Mouse (Mus musculus) MEL-GATA-1-ER (cell line): Measurements from ENCODE around the gene Itgb6.

Experiments
- DNase-seq: peaks from one replicate; pipeline ENCODE4 v3.0.0-alpha.2; 2012; ENCODE audit warnings: low read depth; ENCODE audit errors: extremely low read depth

The Itgb6 gene

DNA sequence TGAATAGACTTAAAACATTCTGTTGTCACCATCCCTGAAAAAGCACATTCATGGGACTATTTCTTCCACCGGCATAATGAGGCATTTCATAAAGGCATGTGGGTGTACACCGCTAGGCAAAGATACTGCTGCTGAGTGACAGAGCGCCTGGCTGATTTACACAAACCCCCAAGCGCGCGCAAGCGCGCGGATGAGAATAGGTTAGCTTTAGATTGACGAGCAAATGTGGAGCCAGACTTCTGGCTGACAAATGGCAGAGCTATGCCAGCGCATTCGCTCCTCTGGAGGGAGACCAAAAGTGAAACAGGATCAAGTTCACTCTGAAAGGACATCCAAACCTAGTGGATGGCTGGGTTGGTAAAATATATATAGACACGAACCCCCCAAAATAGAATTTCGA, at the start of gene Itgb6:
Gene Itgb6 (minus strand): TSS at position 130 of the 400 bp plus-strand sequence.
- no peak for DNase-seq

DNA sequence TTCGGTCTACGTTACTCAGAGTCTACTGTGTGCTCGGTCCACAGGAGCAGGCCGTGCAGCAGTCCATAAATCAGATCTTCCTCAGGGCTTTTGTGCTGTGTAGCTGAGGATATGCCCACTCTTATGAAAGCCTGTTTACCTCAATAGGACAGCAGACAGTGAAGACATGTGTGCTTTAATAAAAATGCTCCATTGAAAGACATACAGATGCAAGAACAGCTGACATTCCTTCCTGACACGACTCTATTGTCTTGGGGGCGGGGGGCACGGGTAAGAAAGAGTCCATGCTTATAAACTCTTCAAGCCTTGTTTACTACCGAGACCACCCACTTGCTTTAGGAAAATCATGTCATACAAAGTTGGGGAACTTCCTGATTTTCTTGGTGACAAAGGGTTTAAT, 44.0 kb upstream of the Itgb6 start:
- no peak for DNase-seq

DNA sequence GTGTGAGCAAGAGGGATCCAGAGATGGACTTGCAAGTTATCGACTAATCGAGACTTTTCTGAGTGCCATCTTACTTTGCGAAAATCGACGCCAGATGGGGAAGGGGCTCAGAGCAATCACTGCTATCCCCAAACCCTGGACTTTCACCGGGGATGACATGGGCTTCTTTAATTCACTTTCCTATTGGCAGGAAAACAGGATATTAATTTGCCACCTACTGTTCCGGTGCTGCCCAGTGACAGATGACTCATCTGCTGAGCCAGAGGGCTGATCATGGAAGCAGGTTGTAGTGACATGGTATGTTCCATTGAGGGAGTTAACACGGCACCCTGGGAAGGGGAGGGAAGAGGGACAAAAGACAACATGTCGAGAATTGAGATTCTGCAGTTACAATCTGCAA, 33.8 kb upstream of the Itgb6 start:
- no peak for DNase-seq

DNA sequence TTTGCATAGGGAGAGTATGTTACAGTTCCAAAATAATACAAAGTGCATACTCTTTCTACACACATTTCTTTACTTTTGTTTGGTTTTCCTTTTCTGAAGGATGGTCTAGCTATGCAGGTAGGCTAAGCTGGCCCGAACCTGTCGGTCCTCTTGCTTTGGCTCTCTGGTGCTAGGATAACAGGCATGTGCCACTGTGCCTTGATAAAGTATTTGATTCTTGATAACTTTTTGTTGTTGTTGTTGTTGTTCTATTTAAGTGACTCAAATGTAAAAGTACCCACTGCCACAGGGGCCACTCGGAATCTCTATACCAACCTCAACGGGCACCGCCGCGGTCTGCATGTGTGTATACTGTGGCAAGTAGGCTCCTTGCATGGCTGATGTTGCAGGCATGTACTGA, 32.7 kb upstream of the Itgb6 start:
- DNase-seq, result no peak

DNA sequence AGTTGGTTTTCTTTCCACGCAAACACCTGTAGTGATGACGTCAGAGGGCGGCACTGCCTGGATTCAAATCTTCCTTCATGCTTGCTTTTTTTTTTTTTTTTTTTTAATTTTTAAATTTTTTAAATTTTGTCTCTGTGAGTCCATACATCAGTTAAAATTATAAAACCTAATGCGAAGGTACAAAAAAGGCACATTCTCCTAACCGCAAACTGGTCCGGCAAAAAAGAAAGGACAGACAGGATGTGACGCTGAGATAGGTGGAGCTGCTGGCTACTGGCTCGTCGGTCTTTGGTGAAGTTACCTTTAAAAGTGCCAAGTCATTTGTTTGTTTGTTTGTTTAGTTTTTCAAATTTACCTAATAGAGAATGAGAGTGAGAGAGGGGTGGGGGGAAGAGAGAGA, 28.8 kb upstream of the Itgb6 start:
- no peak for DNase-seq

DNA sequence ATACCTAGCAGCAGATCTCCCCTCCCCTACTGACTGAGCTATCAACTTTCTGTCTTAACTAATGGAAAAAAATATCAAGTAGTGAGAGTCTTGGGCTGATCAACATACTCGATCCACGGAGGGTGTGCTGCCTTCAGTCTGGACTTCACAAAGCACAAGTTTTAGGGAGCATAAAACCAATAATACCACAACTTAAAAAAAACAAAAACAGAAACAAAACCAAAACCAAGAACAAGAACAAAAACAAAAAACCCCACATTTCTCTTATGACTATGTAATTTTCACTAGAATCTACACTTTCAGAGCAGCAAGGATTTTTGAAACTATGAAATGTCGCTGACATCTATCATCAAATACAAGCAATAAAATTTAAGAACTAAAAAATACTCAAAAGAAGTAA, 28.1 kb upstream of the Itgb6 start:
- DNase-seq, result no peak

DNA sequence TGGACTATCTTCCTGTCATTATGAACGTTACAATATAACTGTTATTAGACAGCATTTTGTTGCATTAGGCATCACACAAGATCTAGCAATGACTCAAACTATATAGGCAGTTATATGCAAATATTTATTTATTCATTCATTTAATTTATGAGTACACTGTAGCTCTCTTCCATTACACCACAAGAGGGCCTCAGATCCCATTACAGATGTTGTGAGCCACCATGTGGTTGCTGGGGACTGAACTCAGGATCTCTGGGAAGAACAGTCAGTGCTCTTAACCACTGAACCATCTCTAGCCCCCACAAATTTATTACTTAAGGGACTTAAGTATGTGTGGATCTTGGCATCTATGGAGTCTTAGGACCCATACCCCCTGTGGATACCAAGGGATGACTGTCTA, 26.1 kb upstream of the Itgb6 start:
- DNase-seq, result peak; percentile 1

DNA sequence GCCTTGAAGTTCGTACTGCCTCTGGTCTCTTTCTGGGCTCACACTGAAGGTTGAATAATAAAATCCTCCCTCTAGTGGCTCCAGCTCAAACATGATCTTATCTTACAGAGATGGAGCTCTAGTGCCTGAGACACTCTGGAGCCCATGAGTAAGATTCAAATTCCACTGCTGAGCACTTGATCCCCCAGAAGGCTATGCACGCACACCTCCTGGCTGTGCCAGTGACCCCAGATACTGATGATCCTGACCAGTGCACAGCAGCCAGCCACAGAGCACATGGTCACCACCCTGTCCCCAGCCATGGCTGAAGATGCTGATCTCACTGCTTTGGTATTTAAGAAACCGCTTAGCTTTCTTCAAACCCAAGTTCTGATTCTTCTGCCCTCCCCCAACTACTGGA, 25.1 kb upstream of the Itgb6 start:
- DNase-seq, result no peak

DNA sequence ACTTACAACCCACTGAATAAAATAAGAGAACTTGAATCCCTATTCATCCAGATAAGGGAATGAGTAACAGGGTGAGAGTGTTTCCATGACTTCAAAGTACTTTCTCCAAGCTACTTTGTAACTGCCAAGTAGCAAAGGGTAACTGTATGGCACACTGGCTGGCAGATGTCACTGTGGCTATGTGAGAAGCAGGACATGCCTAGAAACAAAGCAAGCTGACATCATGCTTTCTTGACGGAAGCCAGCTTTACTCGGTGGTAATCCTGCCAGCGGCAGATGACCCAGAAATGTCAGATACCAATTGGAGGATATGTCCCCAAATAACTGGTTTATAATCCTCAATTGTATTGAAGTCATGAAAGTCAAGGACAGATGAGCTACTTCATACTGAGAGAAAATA, 22.2 kb upstream of the Itgb6 start:
- DNase-seq, result no peak

DNA sequence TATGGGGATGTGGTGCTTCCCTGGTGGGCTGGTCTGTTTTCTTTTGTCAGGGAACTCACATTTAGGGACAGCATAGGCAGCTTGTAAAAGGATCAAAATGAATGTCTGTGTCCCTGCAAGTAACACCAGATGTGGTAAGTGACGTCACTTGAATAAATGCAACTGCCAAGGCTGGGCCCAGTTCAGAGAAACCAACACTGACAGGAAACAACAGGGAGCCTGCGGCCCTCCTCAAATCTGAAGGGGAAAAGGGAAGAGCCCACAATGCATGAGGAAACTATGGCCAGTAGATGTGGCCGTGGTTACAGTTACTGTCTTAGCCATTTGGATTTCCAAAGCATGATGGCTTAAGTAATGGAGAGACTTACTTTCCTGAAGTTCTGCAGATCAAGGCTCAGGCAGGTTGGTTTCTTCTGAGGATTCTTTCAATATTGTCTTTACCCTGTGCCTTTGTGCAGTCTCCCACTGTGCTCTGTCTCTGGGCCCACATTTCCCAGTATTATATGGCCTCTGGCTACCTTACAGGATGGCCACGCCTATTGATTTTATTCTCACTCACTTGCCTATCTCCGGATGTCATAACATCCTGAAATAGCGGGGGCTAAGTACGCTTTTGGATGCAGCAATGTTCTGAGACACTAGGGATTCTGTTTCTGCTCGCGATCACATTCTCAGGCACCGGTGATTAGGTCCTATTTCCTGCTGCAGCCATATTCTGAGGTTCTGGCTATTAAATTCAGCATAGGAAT, 17.1 kb upstream of the Itgb6 start:
- no peak for DNase-seq

DNA sequence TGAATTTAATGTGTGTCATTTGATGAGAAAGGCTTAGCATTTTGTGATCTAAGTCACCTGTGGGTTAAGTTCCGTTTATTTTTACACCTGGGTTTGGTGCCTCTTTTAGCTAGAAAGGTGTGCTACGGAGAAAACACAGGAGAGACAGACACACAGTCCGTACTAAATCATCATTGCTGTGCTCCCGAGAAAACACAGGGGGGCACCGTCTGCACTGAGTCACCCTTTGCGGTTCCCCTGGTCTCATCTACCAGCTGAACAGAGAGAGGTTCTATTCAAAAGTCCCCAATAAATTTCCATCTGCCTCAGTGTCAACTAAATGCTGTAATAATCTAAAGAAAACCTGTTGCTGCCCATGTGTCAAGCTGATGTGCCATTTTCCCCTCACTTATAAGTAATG, 8.5 kb upstream of the Itgb6 start:
- DNase-seq, result no peak

DNA sequence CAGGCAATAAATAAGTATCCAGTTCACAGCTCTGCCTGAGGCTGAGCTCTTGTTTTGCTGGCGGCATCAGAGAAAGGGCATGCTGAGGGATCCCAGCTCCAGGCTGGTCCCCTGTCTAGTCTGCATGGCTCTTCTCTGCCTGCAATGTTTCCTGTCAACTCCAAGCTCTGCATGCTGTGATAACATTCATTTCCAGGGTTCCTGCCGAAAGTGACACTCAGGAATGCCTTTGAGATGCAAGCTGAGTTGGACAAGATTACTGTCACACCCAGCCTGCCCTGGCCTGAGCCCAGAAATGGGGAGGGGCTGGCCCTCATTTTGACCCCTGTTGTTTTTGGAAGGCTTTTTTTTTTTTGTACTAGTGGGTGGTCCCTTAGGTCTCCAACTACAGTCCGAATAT, 7.6 kb upstream of the Itgb6 start:
- DNase-seq, result no peak

DNA sequence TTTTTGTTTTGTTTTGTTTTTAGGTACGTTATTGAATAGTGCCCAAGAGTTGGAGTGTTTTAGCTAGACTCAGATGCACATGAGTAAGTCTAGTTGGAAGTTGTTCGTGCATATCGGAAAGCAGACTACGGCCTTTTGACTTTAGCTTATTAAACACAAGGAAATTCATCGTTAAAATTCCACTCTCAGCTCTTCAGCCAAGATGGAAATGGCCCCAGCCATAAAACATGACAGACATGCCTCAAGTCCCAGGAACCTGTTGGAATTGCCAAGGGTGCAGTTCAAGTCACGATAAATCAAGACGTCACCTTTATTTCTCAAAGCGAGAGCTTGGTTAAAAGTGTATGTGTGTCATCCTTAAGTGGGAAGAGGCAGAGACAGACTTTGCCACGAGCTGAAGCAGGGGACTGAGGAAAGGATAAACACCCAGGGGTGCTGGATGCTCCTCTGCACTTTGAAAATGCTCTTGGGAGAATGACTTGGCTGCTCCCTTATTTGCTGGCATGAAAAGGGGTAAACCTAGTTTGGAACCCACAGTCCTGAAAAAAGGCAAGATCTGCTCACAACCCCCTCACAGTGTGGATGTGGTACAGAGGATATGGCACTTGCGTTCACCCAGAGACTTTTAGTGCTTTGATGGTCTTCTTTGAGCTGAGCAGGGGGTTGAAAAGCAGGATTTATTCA, 6.6 kb upstream of the Itgb6 start:
- DNase-seq, result no peak

DNA sequence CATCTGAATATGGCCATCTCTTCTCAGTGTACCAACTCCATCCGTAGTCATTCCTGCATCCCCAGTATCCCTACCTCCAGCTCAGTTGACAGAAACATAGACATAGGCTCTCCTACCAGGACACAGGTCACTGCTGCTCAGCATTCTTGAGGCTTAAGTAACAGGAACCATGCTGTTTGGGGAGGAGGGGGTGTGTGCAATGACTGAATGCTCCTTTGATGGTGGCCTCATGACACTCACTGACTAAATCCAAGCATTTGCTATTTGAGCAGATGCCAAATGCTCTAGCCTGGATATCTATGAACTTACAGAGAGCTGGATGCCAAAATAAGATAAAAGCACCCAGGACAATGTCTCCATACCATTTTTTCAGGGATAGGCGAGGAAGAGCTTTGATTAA, 2.2 kb upstream of the Itgb6 start:
- no peak for DNase-seq

DNA sequence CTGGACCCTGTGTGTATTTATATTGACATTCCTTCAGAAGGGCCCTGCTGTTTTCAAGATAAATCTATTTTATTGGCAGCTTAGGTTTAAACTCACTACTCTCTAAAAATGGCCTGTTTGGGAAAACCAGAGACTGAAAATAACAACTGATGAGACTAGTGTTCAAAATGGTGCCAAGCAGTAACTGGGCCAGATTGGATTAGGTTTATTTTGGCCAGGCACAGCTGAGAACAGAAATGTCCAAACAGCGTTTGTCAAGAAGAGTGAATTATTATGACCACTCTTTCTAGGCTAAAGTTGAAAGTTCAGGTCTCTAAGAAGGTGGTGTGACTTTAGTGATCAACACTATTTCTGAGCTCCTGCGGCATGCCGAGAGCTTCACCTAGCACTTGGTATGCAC, 524 bp upstream of the Itgb6 start:
- DNase-seq, result no peak

DNA sequence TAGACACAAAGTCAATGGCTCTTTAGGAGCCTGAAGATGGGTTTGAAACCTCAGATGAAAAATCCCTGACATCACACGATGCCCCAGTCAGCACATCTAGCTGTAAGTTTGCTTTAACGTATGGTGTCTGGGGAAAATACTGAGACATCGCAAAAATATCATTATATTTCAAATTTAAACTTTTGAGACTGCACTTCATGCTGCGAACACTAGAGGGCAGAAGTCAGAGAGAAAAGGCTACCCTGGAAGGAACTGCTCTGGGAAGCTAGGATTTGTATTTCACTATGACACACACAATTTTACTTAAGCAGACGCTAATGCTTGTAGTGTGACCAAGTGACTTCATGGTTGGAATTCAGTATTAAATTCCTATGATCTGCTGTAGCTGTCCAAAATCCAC, 1.5 kb downstream of the Itgb6 start:
- DNase-seq, result peak; percentile 10

DNA sequence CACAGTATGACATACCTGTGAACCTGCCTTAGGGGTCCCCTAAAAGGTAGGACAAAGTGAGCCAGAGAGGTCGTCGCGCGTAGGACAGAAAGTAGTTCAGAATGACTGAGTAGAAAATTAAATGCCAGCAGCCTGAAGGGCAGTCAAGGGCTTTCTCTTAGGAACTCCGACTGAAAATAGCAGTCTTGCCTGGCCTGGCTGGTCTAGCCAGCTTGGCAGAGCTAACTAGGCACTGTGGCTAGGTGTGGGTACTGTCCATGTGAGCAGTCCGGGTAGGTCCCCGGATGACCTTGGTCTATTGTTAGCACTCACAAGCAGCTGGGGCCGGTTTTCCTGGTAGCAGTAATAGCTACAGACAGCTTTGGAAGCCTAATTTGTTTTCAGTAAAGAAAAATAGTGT, 2.2 kb downstream of the Itgb6 start:
- DNase-seq, result no peak

DNA sequence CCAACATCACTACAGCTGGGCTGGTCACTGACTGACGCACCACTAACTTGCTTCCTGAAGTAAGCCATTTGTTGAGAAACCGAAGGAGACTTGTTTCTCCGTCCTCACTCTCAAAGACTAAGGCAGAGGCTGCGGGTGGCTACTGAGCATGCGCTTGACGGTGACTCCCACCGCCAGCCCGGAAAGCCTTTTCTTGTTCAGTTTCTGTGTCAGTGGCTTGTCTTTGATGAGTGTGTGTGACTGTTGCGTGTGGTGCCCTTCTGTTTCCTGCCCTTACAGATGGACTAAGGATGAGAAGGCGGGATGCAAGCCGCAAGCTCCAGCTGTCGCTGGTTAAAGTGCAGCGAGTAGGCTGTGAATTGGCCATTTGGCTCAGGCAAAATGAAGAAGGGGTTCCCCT, 5.1 kb downstream of the Itgb6 start:
- DNase-seq, result no peak

DNA sequence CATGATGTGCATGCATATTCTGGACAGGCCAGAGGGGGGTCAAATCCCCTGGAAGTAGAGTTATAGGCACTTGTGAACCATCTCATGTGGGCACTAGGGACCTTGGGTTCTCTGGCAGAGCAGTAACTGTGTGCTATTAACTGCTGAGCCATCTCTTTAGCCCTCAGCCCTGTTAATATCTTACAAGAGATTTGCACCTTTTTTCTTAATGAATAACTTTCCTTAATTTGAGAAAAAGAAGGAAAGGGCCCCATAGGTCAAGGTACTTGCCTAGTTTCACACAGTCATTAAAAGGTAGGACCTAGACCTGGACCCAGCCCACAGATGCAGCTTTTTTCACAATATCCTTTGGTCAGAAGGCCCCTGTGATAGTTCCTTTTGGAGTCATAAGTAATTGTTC, 5.9 kb downstream of the Itgb6 start:
- no peak for DNase-seq

DNA sequence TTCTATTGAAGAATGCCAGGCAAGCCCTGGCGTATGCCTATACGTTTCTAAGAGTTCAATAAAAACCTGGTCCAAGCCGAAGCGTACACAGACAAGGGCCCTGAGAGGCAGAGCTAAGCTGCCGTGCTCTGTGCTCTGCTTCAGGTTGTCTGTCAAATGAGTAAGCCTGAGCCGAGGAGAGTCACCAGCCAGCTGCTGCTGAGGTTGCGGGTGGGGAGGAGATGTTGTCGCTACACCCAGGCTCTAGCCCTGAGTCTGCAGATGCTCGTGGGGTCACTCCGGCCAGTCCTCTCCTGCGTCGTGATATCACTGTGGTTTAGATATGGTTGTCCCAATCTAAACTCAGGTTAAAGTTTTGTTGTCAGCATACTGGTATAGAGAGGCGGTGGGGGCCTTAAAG, 6.7 kb downstream of the Itgb6 start:
- no peak for DNase-seq

DNA sequence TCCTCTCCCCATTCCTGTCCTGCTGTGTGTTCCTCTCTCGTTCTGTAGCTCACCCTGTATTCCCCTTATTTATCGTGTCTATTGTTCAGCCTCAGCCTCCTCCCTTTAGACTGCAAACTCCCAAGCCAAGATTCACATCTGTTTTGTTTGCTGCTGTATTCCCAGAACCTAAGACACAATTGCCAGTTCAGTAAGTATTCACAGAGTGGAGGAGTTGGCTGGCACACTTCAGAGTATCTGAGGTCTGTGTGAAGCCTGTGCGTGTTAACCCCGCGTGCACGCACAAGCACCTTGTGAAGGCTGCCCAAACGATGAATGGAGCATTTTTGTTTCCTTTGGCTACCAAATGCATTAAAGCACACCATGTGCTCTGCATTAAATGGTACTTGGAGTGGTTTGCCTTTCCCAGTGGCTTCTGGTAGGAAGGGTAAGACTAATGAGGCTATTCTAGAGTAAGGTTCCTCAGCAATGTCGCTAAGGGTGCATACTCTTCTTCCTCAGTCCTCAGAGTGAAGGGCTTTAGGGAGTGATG, 7.4 kb downstream of the Itgb6 start:
- no peak for DNase-seq

DNA sequence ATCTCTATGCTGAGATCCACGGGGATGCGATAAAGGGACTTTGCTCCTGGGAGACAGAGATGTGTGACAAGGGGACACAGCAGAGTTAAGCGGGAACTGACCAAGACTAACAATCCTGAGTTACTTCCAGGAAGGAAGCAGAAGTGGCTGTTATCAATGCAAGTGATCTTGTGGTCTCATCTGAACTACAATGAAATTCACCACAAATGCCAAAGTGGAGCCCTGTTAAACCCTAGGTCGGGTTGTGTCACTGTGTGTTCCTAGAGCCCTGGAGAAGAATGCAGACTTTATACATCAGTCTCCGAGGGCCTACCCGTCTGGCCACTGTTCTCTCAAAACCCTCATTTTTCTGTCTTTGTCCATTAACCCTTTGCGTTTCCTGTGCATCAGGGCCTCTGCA, 8.0 kb downstream of the Itgb6 start:
- no peak for DNase-seq

DNA sequence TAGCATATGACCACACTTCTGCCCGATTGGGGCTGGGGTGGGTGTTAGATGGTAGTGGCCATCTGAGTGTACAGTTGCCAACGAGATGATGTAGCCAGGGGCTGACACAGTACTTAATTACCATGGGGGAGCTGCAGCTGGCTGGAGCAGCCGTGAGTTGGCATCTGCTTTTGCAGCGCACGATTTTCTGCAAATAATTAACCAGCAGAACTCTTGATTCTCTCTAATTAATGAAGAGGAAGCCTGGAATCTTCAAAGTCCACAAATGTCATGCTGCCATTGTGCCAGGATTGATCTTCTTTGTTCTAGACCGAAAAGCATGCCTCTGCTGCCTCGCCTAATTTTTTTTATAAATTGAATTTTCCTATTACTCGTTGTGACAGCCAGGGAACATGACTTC, 8.6 kb downstream of the Itgb6 start:
- DNase-seq, result no peak
